Mouse (Mus musculus): ENCODE measurements around the gene Zmiz1.

DNA sequence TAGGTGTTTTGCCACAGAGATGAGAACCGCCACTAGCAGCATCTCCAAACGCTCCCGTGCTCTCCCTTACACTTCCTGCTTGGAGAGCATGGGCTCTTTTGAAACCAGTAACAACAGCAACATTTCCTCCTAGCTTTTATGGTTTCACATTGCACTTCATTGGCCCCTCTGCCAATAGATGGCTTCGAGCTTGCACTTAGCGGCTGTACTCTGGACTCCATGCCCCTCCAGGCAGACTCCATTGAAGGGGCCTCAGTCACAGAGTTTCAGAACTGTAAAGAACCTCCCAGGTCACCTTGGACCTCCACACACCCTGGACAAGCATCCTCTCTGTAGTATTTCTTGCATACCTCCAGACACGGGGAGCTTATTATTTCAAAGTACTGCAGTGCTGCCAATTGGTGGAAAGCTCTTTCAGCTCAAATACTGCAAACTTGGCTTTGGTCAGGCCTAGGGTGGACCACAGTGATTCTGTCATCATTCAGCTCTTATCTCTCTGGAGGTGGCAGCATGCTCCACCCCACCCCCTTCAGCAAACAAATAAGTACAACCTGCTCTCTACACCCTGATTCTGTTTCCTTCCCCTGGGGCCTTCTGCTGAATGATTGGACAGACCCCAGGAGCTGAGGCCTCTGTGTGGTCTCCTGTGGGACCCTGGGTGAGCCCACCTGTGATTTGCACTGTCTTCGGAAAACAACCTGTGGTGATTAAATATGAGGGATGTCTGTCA lies 227.4 kb downstream of the Zmiz1 start:
- TF ChIP-seq MYOD1 (IDR thresholded peaks at IDR 0.05; ENCODE audit: control insufficient read depth in 1 of 3, insufficient read length in 2 of 3, low read depth in 2 of 3) (no peak), POLR2A (IDR thresholded peaks at IDR 0.05; ENCODE audit: insufficient read length, low read depth) (no peak), TCF12 (IDR thresholded peaks at IDR 0.05; ENCODE audit: insufficient read depth, poor library complexity, severe bottlenecking) (no peak), POLR2AphosphoS2 (IDR thresholded peaks at IDR 0.05; ENCODE audit: insufficient read length, low read depth) (no peak), USF1 (IDR thresholded peaks at IDR 0.05; ENCODE audit: low read depth) (no peak), E2F4 (IDR thresholded peaks at IDR 0.05; ENCODE audit: insufficient read depth) (no peak), MAX (IDR thresholded peaks at IDR 0.05; ENCODE audit: low read depth) (no peak), REST (IDR thresholded peaks at IDR 0.05; ENCODE audit: insufficient read depth, insufficient read length) (no peak), TCF3 (IDR thresholded peaks at IDR 0.05; ENCODE audit: insufficient read length, low read depth) (no peak), CEBPB (IDR thresholded peaks at IDR 0.05; ENCODE audit: insufficient read depth, poor library complexity, severe bottlenecking) (no peak), SRF (IDR thresholded peaks at IDR 0.05; ENCODE audit: control insufficient read depth, insufficient read length, low read depth) (no peak), MYOG (IDR thresholded peaks at IDR 0.05; ENCODE audit: control insufficient read depth in 1 of 3, insufficient read depth in 1 of 3, insufficient read length in 2 of 3, low read depth in 2 of 3) (no peak)
